Mouse (Mus musculus) gastrocnemius, postnatal 4 days (tissue): ENCODE results near the gene Cisd1. TPM values are rescaled to one million over a fixed set of nuclear protein-coding genes. Genes with fewer than 3 reads are reported as not detected.

Experiments used
- total RNA-seq, 2 experiments: library from RNA; stranded (reverse); gene quantifications; 2 replicates each; pipeline ENCODE4 v1.2.3; 2021

The Cisd1 gene
- total RNA-seq, 2 experiments from 2014 or later = 47.2 to 50.0 TPM

Other genes starting within 250 kb of the Cisd1 start
- gene Bicc1, start 185.3 kb downstream of the Cisd1 start, total RNA-seq = 10 to 100 TPM; 47.5 to 57.5 TPM
- gene Tfam, start 106.7 kb downstream of the Cisd1 start, total RNA-seq = 10 to 100 TPM; 56.9 to 57.7 TPM
- gene Ube2d1, start 59.7 kb downstream of the Cisd1 start, total RNA-seq = 10 to 100 TPM; 71.0 to 88.4 TPM
- gene Ipmk, start 2.8 kb upstream of the Cisd1 start, total RNA-seq = 10 to 100 TPM; 13.9 to 15.7 TPM